Mouse (Mus musculus) forebrain, embryonic 10.5 days (tissue): Measurements from ENCODE around the gene Ntm. TPM values are rescaled to one million over a fixed set of nuclear protein-coding genes. Genes with fewer than 3 reads are reported as not detected.

Experiments
- DNase-seq: peaks from one replicate; pipeline ENCODE4 v3.0.0-alpha.2; 2017; ENCODE audit warnings: low spot score; ENCODE audit errors: extremely low spot score
- H3K27ac ChIP-seq: fragments of 300-500 bp; sonication (generic); 2 replicates; pipeline ENCODE4 v1.5.1; 2016; ENCODE audit warnings: mild to moderate bottlenecking
- H3K27me3 ChIP-seq: fragments of 300-500 bp; sonication (generic); 2 replicates; pipeline ENCODE4 v1.6.1; 2016; ENCODE audit warnings: mild to moderate bottlenecking; ENCODE audit not compliant: poor library complexity, severe bottlenecking
- H3K36me3 ChIP-seq: fragments of 300-500 bp; sonication (generic); replicated peaks from 2 replicates; pipeline ENCODE4 v1.6.1; 2016; ENCODE audit warnings: mild to moderate bottlenecking, moderate library complexity
- H3K4me1 ChIP-seq: fragments of 300-500 bp; sonication (generic); 2 replicates; pipeline ENCODE4 v1.6.1; 2016
- H3K4me3 ChIP-seq: fragments of 300-500 bp; sonication (generic); 2 replicates; pipeline ENCODE4 v1.5.1; 2016; ENCODE audit warnings: mild to moderate bottlenecking, moderate library complexity
- H3K9me3 ChIP-seq: fragments of 300-500 bp; sonication (generic); 2 replicates; pipeline ENCODE4 v1.6.1; 2016; ENCODE audit warnings: mild to moderate bottlenecking, moderate library complexity
- WGBS: fragments of 180-500 bp; shearing (Covaris S2); methylation state at CpG from one replicate; pipeline ENCODE4 v1.1.7; 2016; 5-methylcytosine and 5-hydroxymethylcytosine counted together
- polyA plus RNA-seq: library from polyadenylated mRNA; unstranded; fragments of >200 nt; fragmentation: Nextera tagmentation; extraction: Ambion mirVana; gene quantifications from 2 replicates; pipeline ENCODE4 v1.2.1, GENCODE M21; 2016

Ntm gene
- polyA plus RNA-seq, 1 experiment from 2014 or later, result 6.5 TPM

- H3K9me3 ChIP-seq, result no peaks in the 10 kb centered on the region
- H3K27me3 ChIP-seq, result no peaks in the 10 kb centered on the region
- no peaks in the 10 kb centered on the region for H3K36me3 ChIP-seq
- no peak overlapping the region for H3K27ac ChIP-seq
- no peak for DNase-seq
- peaks cover 19% of the 10 kb centered on the region for H3K4me1 ChIP-seq
- no peak overlapping the region for H3K4me3 ChIP-seq
- WGBS, result 81% methylated on average over 2 of the region's 2 CpGs
These were observed 352.1 kb downstream of the Ntm start for GRCm38 (mm10) chr9:29610867-29611266.

GRCm38 (mm10) chr9:29597665-29598064, 365.3 kb downstream of the Ntm start:
- H3K36me3 ChIP-seq, result no peaks in the 10 kb centered on the region
- DNase-seq, result no peak
- no peaks in the 10 kb centered on the region for H3K9me3 ChIP-seq
- H3K27ac ChIP-seq, result no peak overlapping the region
- 66% methylated on average over 4 of the region's 4 CpGs for WGBS
- 0 out of 2 replicates have a peak, but pooled peaks cover 5% of the 10 kb centered on the region for H3K27me3 ChIP-seq
- H3K4me3 ChIP-seq, result no peak overlapping the region
- H3K4me1 ChIP-seq, result peaks cover 11% of the 10 kb centered on the region

GRCm38 (mm10) chr9:29595321-29595720, 367.6 kb downstream of the Ntm start:
- Histone ChIP-seq H3K27me3 (0 out of 2 replicates have a peak, but pooled peaks cover 5% of the 10 kb centered on the region), H3K36me3 (no peaks in the 10 kb centered on the region), H3K4me1 (peaks cover 5% of the 10 kb centered on the region; the same call in 1 of the 2 replicates), H3K27ac (no peak overlapping the region), H3K4me3 (no peak overlapping the region), H3K9me3 (no peaks in the 10 kb centered on the region)
- no peak for DNase-seq
- WGBS, result 92% methylated on average over 9 of the region's 9 CpGs

- Histone ChIP-seq H3K27ac (no peak overlapping the region), H3K4me1 (peaks cover 5% of the 10 kb centered on the region; the same call in 1 of the 2 replicates), H3K9me3 (no peaks in the 10 kb centered on the region), H3K27me3 (0 out of 2 replicates have a peak, but pooled peaks cover 5% of the 10 kb centered on the region), H3K36me3 (no peaks in the 10 kb centered on the region), H3K4me3 (no peak overlapping the region)
- 89% methylated on average over 21 of the region's 21 CpGs for WGBS
- DNase-seq, result no peak
These were observed 368.2 kb downstream of the Ntm start for GRCm38 (mm10) chr9:29594537-29595294.

- H3K27ac ChIP-seq, result no peak overlapping the region
- no peak for DNase-seq
- H3K36me3 ChIP-seq, result no peaks in the 10 kb centered on the region
- peaks cover 5% of the 10 kb centered on the region; the same call in 1 of the 2 replicates for H3K4me1 ChIP-seq
- WGBS, result 79% methylated on average over 5 of the region's 5 CpGs
- H3K27me3 ChIP-seq, result no peaks in the 10 kb centered on the region
- no peak overlapping the region for H3K4me3 ChIP-seq
- no peaks in the 10 kb centered on the region for H3K9me3 ChIP-seq
These were observed 375.6 kb downstream of the Ntm start for GRCm38 (mm10) chr9:29587376-29587775.

- DNase-seq, result no peak
- Histone ChIP-seq H3K27me3 (no peaks in the 10 kb centered on the region), H3K4me3 (no peak overlapping the region), H3K36me3 (no peaks in the 10 kb centered on the region), H3K9me3 (no peaks in the 10 kb centered on the region), H3K27ac (no peak overlapping the region), H3K4me1 (peaks cover 5% of the 10 kb centered on the region; the same call in 1 of the 2 replicates)
- 93% methylated on average over 10 of the region's 10 CpGs for WGBS
These were observed 376.6 kb downstream of the Ntm start for GRCm38 (mm10) chr9:29586381-29586770.

- peak; percentile 21 for DNase-seq
- Histone ChIP-seq H3K27ac (no peak overlapping the region), H3K36me3 (no peaks in the 10 kb centered on the region), H3K9me3 (no peaks in the 10 kb centered on the region), H3K4me3 (no peak overlapping the region), H3K4me1 (peaks cover 5% of the 10 kb centered on the region; the same call in 1 of the 2 replicates), H3K27me3 (no peaks in the 10 kb centered on the region)
- 65% methylated on average over 8 of the region's 8 CpGs for WGBS
These were observed 377.1 kb downstream of the Ntm start for GRCm38 (mm10) chr9:29585746-29586380.

GRCm38 (mm10) chr9:29578226-29578625, 384.7 kb downstream of the Ntm start:
- Histone ChIP-seq H3K27ac (no peak overlapping the region), H3K4me3 (no peak overlapping the region), H3K36me3 (no peaks in the 10 kb centered on the region), H3K27me3 (no peaks in the 10 kb centered on the region), H3K9me3 (no peaks in the 10 kb centered on the region), H3K4me1 (0 out of 2 replicates have a peak, but pooled peaks cover 4% of the 10 kb centered on the region)
- DNase-seq, result no peak
- 84% methylated on average over 11 of the region's 11 CpGs for WGBS

GRCm38 (mm10) chr9:29576051-29576533, 386.8 kb downstream of the Ntm start:
- Histone ChIP-seq H3K4me3 (no peak overlapping the region), H3K27ac (no peak overlapping the region), H3K36me3 (no peaks in the 10 kb centered on the region), H3K4me1 (0 out of 2 replicates have a peak, but pooled peaks cover 4% of the 10 kb centered on the region), H3K27me3 (no peaks in the 10 kb centered on the region), H3K9me3 (no peaks in the 10 kb centered on the region)
- 65% methylated on average over 4 of the region's 4 CpGs for WGBS
- no peak for DNase-seq

GRCm38 (mm10) chr9:29574548-29574947, 388.4 kb downstream of the Ntm start:
- Histone ChIP-seq H3K4me3 (no peak overlapping the region), H3K9me3 (no peaks in the 10 kb centered on the region), H3K27ac (no peak overlapping the region), H3K36me3 (no peaks in the 10 kb centered on the region), H3K27me3 (no peaks in the 10 kb centered on the region), H3K4me1 (0 out of 2 replicates have a peak, but pooled peaks cover 4% of the 10 kb centered on the region)
- no peak for DNase-seq
- 83% methylated on average over 5 of the region's 5 CpGs for WGBS

- Histone ChIP-seq H3K4me1 (peaks cover 7% of the 10 kb centered on the region), H3K36me3 (no peaks in the 10 kb centered on the region), H3K4me3 (no peak overlapping the region), H3K27me3 (no peaks in the 10 kb centered on the region), H3K9me3 (no peaks in the 10 kb centered on the region), H3K27ac (no peak overlapping the region)
- no peak for DNase-seq
- 76% methylated on average over 5 of the region's 5 CpGs for WGBS
These were observed 394.4 kb downstream of the Ntm start for GRCm38 (mm10) chr9:29568571-29568970.

GRCm38 (mm10) chr9:29562419-29563071, 400.4 kb downstream of the Ntm start:
- no peak for DNase-seq
- WGBS, result 93% methylated on average over 5 of the region's 5 CpGs
- H3K9me3 ChIP-seq, result no peaks in the 10 kb centered on the region
- H3K27me3 ChIP-seq, result no peaks in the 10 kb centered on the region
- peaks cover 11% of the 10 kb centered on the region for H3K4me1 ChIP-seq
- no peaks in the 10 kb centered on the region for H3K36me3 ChIP-seq
- no peak overlapping the region for H3K27ac ChIP-seq
- H3K4me3 ChIP-seq, result no peak overlapping the region
